Mouse (Mus musculus) layer of hippocampus, adult 9-11 months (tissue): ENCODE measurements around the gene Gjd3.

Experiments used
- DNase-seq: peaks from one replicate; pipeline ENCODE4 v3.0.0; 2022

Gjd3 gene

GRCm38 (mm10) chr11:98979356-98979755 is 3.5 kb downstream of the Gjd3 start:
- no peak for DNase-seq

GRCm38 (mm10) chr11:98978526-98979148 is 4.2 kb downstream of the Gjd3 start:
- no peak for DNase-seq

GRCm38 (mm10) chr11:98974871-98975719 is 7.7 kb downstream of the Gjd3 start:
- no peak for DNase-seq

- DNase-seq = no peak
Observed at GRCm38 (mm10) chr11:98974213-98974612, 8.6 kb downstream of the Gjd3 start.

- DNase-seq = no peak
Observed at GRCm38 (mm10) chr11:98973584-98973983, 9.2 kb downstream of the Gjd3 start.

GRCm38 (mm10) chr11:98972801-98973360 is 9.9 kb downstream of the Gjd3 start:
- no peak for DNase-seq

GRCm38 (mm10) chr11:98972215-98972614 is 10.6 kb downstream of the Gjd3 start:
- no peak for DNase-seq

GRCm38 (mm10) chr11:98971316-98972031 is 11.3 kb downstream of the Gjd3 start:
- no peak for DNase-seq

GRCm38 (mm10) chr11:98970191-98970925 is 12.5 kb downstream of the Gjd3 start:
- no peak for DNase-seq

- DNase-seq = peak; percentile 89
Observed at GRCm38 (mm10) chr11:98969496-98969927, 13.3 kb downstream of the Gjd3 start.

- no peak for DNase-seq
Observed at GRCm38 (mm10) chr11:98968716-98969495, 13.9 kb downstream of the Gjd3 start.

- no peak for DNase-seq
Observed at GRCm38 (mm10) chr11:98968079-98968478, 14.7 kb downstream of the Gjd3 start.

GRCm38 (mm10) chr11:98966499-98967141 is 16.2 kb downstream of the Gjd3 start:
- peak; percentile 83 for DNase-seq

- no peak for DNase-seq
Observed at GRCm38 (mm10) chr11:98965416-98966077, 17.3 kb downstream of the Gjd3 start.

GRCm38 (mm10) chr11:98964616-98965415 is 18.0 kb downstream of the Gjd3 start:
- DNase-seq = no peak

GRCm38 (mm10) chr11:98964201-98964615 is 18.6 kb downstream of the Gjd3 start:
- no peak for DNase-seq

- no peak for DNase-seq
Observed at GRCm38 (mm10) chr11:98963191-98964021, 19.4 kb downstream of the Gjd3 start.

- no peak for DNase-seq
Observed at GRCm38 (mm10) chr11:98962421-98963095, 20.3 kb downstream of the Gjd3 start.
